Mouse (Mus musculus) layer of hippocampus, adult 18-20 months (tissue): ENCODE results near the gene Zfp69. TPM values are rescaled to one million over a fixed set of nuclear protein-coding genes. Genes with fewer than 3 reads are reported as not detected.

Source experiments
- DNase-seq, 2 experiments: peaks; one replicate each; pipeline ENCODE4 v3.0.0; 2022; ENCODE audit warnings: low spot score in 2 of 2
- total RNA-seq, 2 experiments: library from RNA; stranded (reverse); gene quantifications; 2 replicates each; pipeline ENCODE4 v1.2.3; 2021

Zfp69 gene
- total RNA-seq, 2 experiments from 2014 or later = 1.5 to 1.9 TPM

DNA sequence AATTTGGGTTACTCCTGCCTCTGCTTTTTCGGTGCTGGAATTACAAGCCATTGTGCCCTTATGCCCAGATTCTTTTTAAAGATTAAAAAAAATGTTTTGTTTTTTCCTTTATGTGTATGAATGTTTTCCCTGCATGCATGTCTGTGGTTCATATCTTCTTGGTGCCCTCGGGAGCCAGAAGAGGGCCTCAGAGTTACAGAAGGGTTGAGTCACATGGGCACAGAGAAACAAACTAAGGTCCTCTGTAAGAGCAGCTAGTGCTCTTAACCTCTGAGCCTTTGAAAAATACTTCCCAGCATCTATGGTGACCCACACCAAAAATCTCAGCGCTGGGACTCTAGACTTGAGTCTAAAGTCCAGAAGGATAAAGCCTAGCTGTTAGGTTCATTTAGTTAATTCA, 26.1 kb downstream of the Zfp69 start:
- DNase-seq = peak in 1 of 2 experiments; percentile 33

DNA sequence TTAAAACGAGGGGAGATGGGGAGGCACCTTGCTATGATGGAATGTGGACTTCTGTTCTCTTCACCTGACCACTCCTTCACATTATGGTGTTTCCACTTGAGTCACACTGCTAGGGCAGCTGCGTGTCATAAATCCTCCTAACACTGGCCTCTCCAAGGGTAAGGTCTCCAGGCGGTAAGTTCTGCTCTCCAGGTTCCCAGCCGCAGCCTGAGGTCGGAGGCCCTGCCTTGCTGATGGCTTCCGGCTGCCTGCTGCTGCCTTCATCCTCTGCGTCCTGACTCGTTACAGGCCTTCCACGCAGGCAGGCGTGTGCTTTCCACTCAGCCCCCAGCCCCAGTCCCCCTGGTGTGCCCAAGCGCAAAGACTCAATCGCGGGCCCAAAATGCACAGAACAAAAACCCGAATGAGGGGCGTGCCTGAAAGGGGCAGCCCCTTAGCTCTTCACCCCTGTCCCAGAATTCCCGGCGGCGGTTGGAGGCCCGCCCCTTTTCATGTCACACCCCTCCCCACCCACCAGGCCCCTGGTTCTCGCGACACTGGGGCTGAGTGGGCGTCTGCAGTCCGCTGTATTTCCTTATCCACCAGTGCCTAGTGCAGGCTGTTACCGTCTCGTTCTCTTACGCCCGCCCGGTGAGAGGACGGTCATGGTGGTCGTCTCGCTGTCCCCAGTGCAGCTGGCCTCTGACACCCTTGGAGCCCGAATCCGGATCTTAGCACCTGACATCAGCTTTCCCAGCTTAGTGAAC, 26.8 kb downstream of the Zfp69 start, which contains the start of gene Exo5:
Gene Exo5, minus strand, starts transcription at position 464 of the 746 bp plus-strand sequence.
- peak; percentile 86 to 87 for DNase-seq

DNA sequence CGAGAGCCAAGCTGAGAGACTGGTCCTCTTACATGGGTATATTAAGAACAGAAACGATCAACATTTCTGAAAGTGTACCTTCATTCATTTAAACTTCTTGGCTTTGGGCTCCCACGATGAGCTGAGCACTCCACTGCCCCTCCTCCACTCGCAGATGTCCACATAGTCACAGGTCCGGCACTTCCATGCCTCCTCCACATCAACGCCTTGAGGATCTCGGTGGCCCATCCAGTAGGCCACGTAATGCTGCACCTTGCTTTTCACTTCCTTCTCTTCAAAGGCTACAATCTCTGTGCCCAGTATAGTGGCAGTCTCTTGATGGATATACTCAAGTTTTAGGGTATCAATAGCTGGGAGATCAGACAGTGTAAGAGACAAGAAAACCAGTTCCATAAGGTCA, 30.0 kb downstream of the Zfp69 start:
- no peak for DNase-seq

- DNase-seq = no peak
These were observed 37.0 kb downstream of the Zfp69 start for GRCm38 (mm10) chr4:120914501-120914900.

- no peak for DNase-seq
These were observed 37.6 kb downstream of the Zfp69 start for GRCm38 (mm10) chr4:120913861-120914260.

DNA sequence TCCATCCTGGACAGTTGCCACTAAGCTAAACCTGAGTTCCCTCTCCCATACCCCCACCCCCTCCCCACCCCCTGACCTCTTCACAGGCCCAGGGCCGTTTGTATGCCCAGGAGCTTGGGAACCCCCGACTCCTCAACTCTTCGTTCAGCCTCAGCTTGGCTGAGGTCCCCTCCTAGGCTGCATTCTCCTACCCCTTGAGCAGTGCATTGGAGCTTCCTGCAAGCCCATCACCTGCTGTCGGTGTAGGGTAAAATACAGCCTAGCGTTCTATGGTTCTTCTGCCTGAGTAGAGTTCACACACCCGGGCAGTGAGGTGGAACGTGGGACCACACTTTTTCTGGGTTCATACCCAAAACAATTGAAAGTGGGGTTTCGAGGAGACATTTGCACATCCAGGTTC, 38.1 kb downstream of the Zfp69 start:
- DNase-seq = no peak

DNA sequence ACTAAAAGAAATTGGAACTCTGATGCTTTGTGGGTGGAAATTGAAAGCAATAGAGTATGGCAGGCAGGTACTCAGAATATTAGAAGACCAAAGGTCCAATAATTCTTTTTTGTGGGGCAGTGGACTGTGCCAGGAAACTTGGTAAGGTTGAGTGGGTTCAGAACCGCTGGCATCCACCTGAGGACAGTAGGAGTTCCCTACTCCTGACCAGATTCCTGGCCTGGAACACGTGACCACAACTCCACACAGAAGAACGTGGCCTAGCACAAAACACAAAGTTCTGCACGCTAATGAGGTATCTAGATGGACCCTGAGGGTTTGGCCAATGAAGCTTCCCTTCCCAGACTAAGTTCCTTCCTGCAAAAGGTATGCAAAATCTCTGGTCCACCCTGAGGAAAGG, 38.6 kb downstream of the Zfp69 start:
- no peak for DNase-seq

DNA sequence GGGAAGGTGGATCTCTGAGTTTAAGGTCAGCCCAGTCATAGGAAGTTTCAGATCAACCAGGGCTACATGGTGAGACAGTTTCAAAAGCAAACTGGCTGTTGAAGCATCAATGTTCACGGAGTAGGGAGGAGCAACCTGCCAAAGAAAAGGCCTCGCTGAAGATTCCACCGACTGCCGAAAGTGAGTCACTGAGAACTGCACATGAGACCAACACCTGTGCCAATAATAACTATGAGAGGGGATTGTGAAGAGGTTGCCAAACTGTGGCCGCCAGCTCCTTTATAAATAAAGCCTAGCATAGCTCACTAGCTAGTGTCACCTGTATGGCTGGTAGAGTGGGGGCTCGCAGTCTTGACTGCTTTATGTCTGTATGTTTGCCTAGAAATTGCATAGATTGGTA, 40.4 kb downstream of the Zfp69 start:
- DNase-seq = no peak

GRCm38 (mm10) chr4:120909558-120910150, 41.8 kb downstream of the Zfp69 start:
- peak in 1 of 2 experiments; percentile 60 for DNase-seq

- no peak for DNase-seq
These were observed 45.9 kb downstream of the Zfp69 start for GRCm38 (mm10) chr4:120905644-120906043.

DNA sequence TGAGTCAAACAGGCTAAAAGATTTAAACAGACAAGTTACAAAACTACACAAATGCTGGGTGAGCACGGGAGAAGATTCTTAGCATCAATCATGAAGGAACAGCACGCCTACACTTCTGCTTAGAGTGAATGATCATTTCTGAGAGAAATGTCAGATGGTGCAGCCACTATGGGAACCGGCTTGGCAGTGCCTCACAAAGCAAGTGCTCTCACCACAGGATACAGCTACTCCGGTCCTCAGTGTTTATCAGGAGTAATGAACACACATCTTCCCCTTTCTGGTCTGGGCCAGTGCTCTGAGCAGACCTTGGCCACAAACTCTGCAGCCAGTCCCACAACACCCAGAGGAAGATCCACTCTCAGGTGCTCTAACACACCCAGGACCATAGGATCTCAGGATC, 47.0 kb downstream of the Zfp69 start:
- DNase-seq = peak in 1 of 2 experiments; percentile 40

DNA sequence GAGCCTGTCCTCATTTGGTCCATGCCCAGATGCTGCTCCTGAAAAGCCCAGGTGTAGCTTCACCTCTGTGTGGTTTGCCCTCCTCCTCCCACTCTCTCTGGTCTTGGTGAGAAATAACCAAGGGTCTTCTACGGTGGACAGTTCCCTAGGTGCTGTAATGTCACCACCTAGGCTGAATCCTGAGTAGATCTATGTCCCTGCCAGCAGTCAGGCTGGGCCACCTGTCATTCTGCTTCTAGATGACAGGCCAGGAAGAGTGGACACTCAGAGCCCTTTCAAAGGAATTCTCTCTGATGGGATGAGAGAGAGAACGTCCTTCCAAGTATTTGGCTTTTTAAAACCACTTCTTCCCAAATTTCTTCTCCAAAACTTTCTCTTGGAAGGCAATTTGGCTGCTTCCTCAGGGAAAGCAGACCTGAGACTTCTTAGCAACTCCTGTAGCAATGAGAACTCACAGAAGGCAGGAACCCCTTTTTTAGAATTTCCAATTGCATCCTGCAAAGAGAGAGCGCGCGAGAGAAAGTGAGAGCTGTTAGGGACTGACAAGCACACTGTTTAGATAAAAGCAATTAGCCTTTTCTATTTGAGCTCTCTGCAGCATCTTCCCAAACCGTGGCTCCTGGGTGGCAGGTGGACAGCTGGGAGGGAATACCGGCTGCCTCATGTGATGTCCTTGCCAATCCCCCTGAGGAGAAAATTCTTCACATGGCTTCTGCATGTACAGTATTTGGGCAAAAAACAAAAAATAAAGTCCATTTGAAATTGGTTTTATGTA, 55.5 kb downstream of the Zfp69 start:
- no peak for DNase-seq

GRCm38 (mm10) chr4:120895226-120895625, 56.3 kb downstream of the Zfp69 start:
- no peak for DNase-seq

DNA sequence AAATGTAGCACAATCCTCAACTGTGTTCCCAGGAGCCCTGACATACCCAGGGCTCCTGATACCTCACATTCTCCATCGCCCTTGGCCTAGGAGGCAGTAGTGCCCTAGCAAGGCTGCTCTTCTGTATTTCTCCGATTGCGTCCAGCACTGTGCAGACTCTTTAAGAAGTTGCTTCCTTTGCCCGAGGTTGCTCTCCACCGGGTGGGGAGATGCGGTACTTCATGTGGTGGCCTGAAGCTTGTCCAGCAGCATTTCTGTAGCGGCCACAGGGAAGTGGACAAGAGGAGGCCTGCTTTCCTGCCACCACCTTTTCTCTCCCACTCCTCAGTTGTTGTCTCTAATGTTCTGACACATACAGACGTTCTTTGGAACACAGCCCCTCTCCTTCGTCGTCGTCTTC, 56.9 kb downstream of the Zfp69 start:
- DNase-seq = no peak

GRCm38 (mm10) chr4:120893656-120894401, 57.7 kb downstream of the Zfp69 start:
- DNase-seq = no peak

DNA sequence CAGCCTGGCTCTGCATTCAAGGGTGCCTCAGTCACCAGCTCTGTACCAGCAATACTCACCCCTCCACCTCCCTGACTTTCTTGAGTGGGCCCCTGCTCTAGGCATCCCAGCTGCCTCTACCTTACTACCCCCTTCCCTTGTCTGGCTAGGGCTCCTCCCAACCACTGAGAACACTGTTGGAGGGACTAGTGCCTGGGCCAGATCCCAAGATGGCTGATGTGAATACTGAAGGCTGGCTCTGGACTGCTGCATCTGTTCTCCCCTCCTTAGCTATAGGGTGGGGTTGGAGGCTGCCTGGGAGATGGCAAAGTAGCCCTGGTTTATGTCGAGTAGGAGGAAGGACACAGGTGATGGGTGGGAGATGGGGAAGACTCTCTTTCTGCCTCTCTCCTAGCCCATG, 59.0 kb downstream of the Zfp69 start:
- DNase-seq = no peak

DNA sequence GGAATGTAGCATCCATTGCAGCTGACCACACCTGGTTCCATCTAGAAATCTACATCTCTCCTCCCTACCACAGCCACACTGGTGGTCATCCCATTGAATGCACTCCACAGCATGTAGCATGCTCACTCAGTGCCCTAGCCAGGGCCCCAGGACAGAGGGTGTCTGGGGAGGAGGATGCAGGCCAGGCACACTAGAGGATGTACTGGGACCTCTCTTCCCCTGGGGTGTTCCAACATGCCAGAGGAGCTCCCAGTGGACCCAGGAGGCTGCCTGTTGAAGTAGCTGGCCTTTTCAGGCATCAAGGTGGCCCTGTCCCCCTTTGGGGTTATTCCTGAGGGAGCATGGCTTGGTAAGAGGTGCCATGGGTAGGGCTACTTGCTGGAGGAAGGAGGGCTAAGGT, 59.5 kb downstream of the Zfp69 start:
- no peak for DNase-seq

DNA sequence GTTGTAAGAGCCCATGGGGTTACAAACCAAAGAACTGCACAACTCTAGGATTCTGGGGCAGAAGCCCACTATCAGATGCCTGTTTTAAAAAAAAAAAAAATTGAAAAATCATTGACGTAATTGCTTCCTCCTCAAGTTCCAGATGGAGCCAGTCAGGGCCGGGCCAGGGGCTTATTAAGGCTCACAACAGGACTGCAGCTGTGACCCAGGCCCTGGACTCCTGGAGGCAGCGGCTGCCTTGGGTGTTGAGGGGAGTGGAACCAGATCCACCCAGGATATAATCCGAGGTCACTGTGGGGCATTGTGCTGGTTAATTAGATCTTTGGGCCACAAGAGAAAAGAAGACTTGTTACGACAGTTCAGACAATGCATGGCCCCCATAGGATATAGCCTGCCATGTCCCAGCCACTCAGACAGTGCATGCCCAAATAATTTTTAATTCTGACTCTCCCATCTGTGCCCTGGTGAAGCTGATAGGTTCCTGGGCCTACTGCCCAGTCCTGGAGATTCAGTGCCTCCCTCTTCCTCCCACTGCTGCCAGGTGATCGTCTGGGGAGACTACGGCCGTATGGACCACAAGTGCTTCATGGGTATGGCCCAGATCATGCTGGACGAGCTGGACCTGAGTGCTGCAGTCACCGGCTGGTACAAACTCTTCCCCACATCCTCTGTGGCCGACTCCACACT, 60.6 kb downstream of the Zfp69 start:
- DNase-seq = no peak

GRCm38 (mm10) chr4:120888884-120889283, 62.6 kb downstream of the Zfp69 start:
- DNase-seq = no peak

DNA sequence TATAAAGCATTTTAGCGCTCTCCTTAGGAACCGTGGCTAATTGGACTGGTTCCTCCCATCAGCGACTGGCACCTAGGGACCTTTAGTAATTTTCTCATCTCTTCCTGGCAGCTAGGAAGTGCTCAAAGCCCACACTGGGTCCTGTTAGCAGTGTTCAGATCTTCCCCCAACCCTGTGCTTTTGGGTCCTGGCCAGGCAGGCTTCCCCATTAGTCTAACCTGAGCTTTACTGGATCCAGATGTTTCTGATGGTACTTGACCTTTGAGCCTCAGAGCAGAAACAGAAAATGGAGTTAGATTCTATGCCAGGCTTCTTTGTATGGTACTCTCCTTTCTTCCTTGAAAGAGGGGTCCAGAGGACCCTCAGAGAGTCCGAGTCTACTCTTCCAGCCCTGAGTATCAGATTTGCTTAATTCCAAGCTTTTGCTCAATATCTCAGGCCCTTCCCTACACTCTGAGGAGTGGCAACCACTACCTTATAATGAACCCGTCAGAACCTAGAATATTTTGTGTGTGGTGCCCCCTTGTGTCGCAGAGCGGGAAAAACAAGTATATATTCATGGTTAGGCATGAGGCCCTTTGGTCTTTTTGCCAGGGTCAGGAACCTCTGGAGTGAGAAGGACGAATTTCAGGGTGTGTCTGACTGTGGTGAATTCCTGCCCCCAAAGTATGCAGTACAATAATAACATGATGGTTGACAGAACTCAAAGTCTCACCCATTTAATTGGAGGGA, 64.0 kb downstream of the Zfp69 start:
- peak in 1 of 2 experiments; percentile 77 for DNase-seq
